Mouse (Mus musculus): ENCODE results near the gene March4.

Gene March4

GRCm38 (mm10) chr1:72536611-72537351 is at the start of gene March4:
March4 (minus strand) TSS chr1:72536930.
- DNase-seq (ENCODE audit: low read depth, low spot score), result no peak

GRCm38 (mm10) chr1:72585971-72586875 is 49.5 kb upstream of the March4 start:
- no peak for DNase-seq (ENCODE audit: low read depth, low spot score)

DNA sequence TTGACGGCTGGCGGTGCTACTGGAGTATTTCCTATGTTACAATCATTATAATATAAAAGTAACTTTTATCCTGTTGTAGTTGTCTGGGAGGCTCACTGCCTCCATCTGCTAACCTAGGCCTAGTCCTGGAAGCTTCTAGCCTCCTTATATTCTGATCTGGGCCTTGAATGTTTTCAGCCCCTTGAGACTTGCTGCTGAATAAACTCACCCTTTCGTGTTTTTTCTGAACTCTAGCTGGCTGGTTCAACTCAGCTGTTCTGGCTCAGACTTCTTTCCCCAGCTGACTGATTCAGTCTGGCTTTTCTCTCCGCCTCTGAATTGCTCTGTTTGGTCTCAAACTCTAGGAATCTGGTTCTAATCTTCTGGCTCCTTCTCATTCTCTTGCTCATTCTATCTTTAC is 47.2 kb upstream of the March4 start:
- DNase-seq (ENCODE audit: low read depth, low spot score), result no peak

DNA sequence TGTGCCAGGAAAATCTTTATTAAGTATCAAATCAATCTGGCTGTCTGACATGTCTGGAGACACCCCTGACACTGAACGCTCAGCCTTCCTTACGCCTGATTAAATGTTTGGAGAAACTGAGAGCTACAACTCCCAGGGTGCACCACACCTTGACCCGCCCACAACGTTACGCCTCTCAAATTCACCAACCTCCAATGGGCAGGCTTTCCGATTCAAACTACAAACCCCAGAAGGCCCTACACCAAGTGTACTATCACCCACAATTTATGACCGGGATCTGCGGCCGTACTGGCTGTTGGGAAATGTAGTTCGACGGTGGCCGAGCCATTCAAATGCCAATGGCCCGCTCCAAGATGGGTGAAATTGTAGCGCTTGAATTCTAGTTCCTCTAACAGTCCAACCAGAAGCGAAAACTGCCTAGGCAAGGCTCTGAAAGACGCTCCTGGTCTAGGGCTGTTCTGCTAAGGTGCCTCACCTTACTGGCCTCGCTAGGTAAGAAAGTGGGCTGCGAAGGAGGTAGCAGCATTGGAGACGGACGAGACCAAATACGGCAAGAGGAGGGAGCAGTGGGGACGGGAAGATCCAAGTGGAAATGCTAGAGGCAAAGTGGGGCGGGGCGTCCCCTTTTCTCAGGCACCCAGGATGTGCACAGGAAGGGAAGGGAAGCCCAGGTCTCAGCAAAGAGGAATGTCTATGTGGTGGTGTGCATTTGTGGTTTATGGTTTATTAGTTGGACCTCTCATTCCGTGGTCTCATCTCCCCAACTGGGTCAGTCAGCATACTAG is 46.4 kb upstream of the March4 start, which contains the start of gene Smarcal1:
Gene Smarcal1, plus strand, starts transcription at position 305 of the 785 bp plus-strand sequence.
- DNase-seq (ENCODE audit: low read depth, low spot score), result peak; percentile 92

GRCm38 (mm10) chr1:72578806-72579205 is 42.1 kb upstream of the March4 start:
- DNase-seq (ENCODE audit: low read depth, low spot score), result no peak

GRCm38 (mm10) chr1:72578351-72578750 is 41.6 kb upstream of the March4 start:
- DNase-seq (ENCODE audit: low read depth, low spot score), result no peak

GRCm38 (mm10) chr1:72577481-72577922 is 40.8 kb upstream of the March4 start:
- no peak for DNase-seq (ENCODE audit: low read depth, low spot score)

GRCm38 (mm10) chr1:72575121-72575520 is 38.4 kb upstream of the March4 start:
- no peak for DNase-seq (ENCODE audit: low read depth, low spot score)

GRCm38 (mm10) chr1:72574608-72575007 is 37.9 kb upstream of the March4 start:
- no peak for DNase-seq (ENCODE audit: low read depth, low spot score)

DNA sequence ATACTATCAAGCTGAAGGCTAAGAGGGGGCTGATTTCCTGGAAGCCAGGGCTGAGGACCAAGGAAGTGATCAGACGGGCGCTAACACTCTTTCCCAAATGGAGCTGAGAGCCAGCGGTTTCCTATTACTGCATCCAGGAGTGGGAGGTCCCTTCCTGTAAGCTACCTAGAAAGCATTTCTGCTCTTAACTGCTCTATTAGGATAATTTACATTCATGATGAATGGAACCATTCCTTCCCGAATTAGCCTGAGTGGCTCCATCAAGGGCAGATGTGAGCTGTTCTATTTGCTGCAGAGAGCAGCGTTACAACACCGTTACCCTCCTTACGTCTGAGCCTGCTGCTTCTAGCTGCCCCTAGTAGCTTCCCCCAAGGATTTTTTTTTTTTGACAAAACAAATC is 37.3 kb upstream of the March4 start:
- DNase-seq (ENCODE audit: low read depth, low spot score), result no peak

GRCm38 (mm10) chr1:72568725-72569124 is 32.0 kb upstream of the March4 start:
- DNase-seq (ENCODE audit: low read depth, low spot score), result no peak

DNA sequence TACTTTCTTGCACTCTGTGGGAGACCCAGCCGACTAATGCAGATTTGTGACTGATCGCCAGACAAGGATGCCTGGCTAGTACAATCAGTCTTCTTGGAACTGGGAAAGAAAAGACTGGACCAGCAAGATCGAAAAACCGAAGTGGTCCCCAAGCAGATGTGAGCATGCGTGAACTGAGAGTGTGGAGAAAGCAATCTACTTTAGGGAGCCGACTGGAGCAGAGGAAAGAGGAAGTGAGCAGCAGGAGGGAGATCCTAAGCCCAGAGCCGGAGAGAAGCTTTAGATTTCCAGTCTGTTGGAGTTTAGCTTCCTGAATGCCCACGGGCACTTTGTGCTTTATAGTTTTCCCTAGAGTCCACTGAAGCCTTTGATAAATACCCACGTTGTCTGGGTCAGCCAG is 30.3 kb upstream of the March4 start:
- DNase-seq (ENCODE audit: low read depth, low spot score), result no peak

DNA sequence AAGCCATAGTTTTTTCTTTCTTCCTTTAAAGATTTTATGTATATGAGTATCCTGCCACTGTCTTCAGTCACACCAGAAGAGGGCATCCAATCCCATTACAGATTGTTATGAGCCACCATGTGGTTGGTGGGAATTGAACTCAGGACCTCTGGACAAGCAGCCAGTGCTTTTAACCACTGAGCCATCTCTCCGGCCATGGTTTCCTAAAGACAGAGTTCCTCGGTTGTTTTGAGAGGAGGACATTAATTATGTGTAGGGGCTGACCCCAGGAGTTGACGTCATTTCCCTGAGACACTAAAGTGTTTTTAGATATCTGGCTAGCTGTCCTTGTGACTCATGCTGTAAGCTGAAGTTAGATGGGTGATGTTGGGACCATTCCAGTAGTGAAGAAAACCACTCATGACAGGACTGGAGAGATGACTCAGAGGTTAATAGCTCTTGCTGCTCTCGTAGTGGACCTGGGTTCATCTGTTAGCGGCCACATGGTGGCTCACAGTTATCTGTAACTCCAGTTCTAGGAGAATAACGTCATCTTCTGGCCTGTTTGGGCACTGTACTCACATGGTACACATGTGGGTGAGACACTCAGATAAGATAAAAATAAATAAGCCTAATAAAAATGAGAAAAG is 27.7 kb upstream of the March4 start:
- DNase-seq (ENCODE audit: low read depth, low spot score), result no peak

- no peak for DNase-seq (ENCODE audit: low read depth, low spot score)
These were observed 21.9 kb upstream of the March4 start for GRCm38 (mm10) chr1:72558625-72559024.

DNA sequence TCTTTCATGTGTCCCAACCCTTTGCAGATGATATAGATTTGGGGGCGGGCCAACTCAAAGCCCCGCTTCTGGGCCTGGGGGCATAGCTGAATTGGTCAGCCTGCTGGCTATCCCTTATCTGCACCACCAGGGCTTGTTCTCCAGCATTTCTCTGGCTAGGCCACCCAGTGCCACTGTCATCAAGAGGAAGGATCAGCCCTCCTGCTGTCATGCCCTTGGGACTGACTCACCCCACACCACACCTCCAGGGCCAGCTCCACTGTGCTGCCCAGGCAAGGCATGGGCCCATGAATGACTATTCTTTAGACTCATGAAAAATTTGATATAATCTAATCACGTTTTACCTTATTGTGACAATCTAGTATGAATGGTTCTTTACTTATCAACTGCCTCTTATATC is 19.7 kb upstream of the March4 start:
- no peak for DNase-seq (ENCODE audit: low read depth, low spot score)

- DNase-seq (ENCODE audit: low read depth, low spot score), result no peak
These were observed 13.6 kb upstream of the March4 start for GRCm38 (mm10) chr1:72550317-72550716.

DNA sequence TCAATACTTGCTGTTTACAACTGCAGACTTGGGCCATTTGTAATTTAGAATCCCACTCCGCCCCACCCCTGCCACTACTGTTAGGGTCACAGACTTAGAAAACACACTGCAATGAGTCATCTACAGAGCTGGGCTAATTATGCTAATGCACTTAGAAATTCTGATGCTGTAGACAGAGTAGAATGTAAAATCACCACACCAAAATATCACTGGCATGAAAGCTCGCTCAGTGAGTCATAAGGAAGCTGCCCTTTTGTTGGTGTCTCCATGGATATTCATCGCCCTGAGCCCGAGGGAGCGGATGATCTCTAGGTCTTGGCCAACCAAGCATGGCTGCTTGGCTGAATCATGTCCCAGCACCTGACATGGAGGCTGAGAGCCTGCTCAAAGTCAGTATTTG is 1.5 kb upstream of the March4 start:
- DNase-seq (ENCODE audit: low read depth, low spot score), result no peak

GRCm38 (mm10) chr1:72535725-72536571 is 782 bp downstream of the March4 start:
- DNase-seq (ENCODE audit: low read depth, low spot score), result no peak

DNA sequence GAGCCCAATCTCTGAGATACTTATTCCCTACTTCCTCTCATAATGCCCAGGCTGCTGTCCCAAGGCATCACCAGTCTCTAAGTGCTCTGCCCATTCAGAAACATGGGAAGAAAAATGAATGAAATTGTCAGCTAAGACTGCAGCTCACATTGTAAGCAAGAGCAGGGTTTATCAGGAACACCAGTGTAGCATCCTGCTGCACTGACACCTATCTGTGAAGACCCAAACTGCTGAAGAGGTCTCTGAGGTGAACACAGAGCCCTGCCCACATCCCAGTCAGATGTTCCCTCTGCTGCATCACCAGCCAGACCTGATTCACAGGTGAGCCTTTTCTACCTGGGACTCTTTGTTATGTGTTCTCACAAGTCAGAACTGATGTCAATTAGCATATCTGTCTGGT is 3.3 kb downstream of the March4 start:
- no peak for DNase-seq (ENCODE audit: low read depth, low spot score)

- DNase-seq (ENCODE audit: low read depth, low spot score), result no peak
These were observed 3.8 kb downstream of the March4 start for GRCm38 (mm10) chr1:72532926-72533325.

Data from c-Kit-negative CD71-positive TER-119-positive erythroid progenitor cells, embryonic 14.5 days (primary cell).